Mouse (Mus musculus) gastrocnemius, adult 18-20 months (tissue): ENCODE measurements around the gene Usp9x. TPM values are rescaled to one million over a fixed set of nuclear protein-coding genes. Genes with fewer than 3 reads are reported as not detected.
A peak's percentile ranks its signal among the peaks of the same experiment; 100 is the strongest.

Experiments
- DNase-seq: peaks from one replicate; pipeline ENCODE4 v3.0.0; 2021; ENCODE audit warnings: low spot score
- total RNA-seq, 2 experiments: library from RNA; stranded (reverse); gene quantifications; 2 replicates each; pipeline ENCODE4 v1.2.3; 2021

Gene Usp9x
- total RNA-seq, 2 experiments from 2014 or later: 129 to 157 TPM

GRCm38 (mm10) chrX:13072461-13072982, 1.2 kb downstream of the Usp9x start:
- DNase-seq: peak; percentile 60

GRCm38 (mm10) chrX:13085621-13086020, 14.3 kb downstream of the Usp9x start:
- no peak for DNase-seq

- DNase-seq: no peak
These were observed 25.7 kb downstream of the Usp9x start for GRCm38 (mm10) chrX:13096985-13097384.

GRCm38 (mm10) chrX:13206514-13206913, 135.2 kb downstream of the Usp9x start:
- DNase-seq: no peak

GRCm38 (mm10) chrX:13207512-13208341, 136.4 kb downstream of the Usp9x start:
- peak; percentile 88 for DNase-seq

- no peak for DNase-seq
These were observed 137.1 kb downstream of the Usp9x start for GRCm38 (mm10) chrX:13208404-13208803.

GRCm38 (mm10) chrX:13214275-13214674, 143.0 kb downstream of the Usp9x start:
- no peak for DNase-seq

Other genes with a start within 250 kb of the Usp9x start
- gene Ddx3x, start 209.5 kb downstream of the Usp9x start, total RNA-seq: 100 to 1,000 TPM; 149 to 200 TPM